Mouse (Mus musculus) adrenal gland, postnatal 25 days (tissue): Measurements from ENCODE around the gene Nav2. TPM values are rescaled to one million over a fixed set of nuclear protein-coding genes. Genes with fewer than 3 reads are reported as not detected.

Source experiments
- DNase-seq: peaks from one replicate; pipeline ENCODE4 v3.0.0; 2021; ENCODE audit warnings: mixed read lengths
- total RNA-seq: library from RNA; stranded (reverse); gene quantifications from 2 replicates; pipeline ENCODE4 v1.2.3, GENCODE M21; 2021

The Nav2 gene
- total RNA-seq, 1 experiment from 2014 or later: 11.6 TPM

DNA sequence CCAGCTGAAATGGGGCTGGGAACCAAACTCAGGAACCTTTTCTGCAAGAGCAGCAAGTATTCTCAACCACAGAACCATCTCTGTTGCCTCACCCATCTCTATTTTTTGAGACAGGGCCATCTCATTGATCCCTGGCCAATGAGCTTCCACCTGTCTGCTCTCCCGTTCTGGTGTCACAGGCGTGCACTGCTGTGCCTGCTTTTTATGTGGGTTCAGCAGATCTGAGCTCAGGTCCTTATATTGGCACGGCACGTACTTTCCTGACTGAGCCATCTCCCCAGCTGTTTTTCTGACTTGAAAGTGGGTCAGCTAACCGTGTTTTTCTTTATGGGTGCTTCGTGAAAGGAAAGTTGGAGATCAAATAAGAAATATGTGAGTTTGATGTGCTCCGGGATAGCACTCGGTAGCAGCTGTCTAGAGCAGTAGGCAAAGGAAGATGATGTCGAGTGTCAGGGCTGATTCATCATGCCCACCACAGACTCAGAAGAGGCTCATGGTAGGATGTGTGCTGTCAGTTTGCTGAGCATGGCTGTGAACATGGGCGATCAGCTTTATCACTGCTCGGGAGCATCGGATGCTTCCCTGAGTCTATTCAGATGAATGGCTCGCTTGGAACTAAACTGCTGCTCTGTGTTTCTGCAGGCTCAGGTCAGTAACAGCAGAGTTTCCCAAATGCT lies 456.1 kb downstream of the Nav2 start:
- no peak for DNase-seq

DNA sequence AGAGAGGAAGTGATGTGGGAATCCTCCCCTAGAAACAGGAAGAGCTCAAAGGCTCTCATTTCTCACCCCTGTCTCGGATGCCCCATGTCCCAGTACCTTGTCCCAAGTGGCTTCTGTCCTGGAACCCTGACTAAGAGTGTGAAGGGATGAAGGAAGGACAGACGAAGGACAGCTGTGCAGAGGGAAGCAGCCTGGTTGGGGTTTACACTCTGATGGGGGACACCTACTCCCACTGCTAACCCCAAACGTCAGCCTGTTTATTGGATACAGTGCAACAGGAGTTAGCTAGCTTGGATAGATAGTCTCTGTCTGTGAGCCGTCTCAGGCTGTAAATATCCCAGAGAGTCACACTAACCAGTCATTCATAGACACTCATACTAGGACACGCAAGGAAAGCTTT lies 460.1 kb downstream of the Nav2 start:
- no peak for DNase-seq

DNA sequence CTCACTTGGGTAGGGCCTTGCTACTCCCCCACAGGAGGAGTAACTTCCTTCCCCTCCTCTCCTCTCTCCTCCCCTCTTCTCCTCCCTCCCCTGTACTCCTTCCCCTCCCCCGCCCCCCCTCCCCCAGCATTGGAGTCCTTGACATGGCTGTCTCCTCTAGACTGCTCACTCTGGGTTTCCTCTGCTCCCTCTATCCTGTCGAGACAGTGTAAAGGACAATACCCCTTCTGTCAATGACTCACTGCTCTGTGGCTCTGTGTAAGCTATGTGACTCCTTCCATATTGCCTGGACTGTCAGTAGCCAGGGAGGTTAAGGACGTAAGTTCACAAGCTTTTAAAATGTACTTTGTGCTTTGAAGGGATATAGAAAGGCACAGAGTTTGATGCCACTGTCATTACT lies 460.5 kb downstream of the Nav2 start:
- DNase-seq: no peak

DNA sequence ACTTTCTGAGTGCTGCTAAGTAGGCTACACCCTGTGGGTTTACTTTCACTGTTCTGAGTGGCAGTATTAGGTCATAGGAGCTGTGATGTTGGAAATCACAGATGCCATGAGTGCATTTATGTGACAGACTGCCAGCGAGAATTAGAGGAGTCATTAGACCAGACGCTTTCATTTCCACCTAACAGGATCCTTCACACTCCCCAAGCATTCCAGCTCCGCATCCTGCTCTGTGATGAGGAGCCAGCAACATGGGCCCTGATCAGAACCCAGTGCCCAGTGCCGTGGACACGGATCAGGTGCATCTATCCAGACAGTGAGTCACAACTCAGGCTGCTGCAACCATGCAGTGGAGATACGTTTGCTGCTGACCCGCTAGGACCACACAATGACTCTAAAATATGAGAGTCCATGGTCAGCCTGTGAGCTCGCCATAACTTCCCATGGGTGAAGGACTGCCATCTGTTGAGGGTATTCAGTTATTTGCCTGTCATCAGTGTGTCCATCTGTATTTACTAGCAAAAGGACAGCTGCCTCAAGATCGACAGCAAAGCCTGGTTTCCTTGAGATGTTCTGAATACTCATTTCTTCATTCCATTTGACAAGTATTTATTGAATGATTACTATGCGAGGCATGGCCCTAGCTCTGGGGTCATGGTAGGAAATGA lies 461.4 kb downstream of the Nav2 start:
- DNase-seq: no peak

DNA sequence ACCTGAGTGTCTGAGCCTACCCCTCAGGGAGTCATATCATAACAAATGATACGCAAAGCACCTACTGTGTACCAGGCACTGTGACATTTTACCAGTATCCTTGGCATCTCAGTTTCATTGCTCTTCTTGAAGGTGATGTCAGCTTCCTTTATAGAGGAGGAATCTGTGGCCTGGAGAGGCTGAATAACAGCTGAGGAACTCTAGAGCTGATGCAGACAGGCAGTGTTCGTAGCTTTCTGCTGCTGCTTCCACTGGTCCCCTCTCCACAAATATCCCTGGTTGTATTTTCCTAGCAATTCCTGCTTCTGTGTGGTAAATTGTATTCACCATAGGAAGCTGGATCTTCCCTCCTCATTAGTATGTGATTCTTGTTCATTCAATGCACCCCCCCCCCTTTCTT lies 462.8 kb downstream of the Nav2 start:
- DNase-seq: no peak

DNA sequence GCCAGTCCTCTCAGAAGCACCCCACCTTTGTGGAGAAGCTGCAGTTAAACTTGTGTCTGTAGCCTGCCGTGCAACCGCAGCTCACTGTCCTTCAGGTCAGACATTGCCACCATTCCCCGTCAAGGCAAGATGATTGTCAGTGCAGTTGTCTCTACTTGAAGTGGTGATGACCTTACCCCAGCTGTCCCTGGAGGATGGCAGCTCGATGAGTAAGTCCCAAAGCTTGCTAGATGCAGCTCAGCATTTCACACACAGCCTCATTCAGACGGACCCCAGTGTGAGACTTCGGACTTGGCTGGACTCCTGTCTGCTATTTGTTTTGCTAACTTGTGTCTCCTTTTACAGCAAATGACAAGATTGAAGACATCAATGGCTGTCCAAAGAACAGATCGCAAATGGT lies 463.5 kb downstream of the Nav2 start:
- no peak for DNase-seq

DNA sequence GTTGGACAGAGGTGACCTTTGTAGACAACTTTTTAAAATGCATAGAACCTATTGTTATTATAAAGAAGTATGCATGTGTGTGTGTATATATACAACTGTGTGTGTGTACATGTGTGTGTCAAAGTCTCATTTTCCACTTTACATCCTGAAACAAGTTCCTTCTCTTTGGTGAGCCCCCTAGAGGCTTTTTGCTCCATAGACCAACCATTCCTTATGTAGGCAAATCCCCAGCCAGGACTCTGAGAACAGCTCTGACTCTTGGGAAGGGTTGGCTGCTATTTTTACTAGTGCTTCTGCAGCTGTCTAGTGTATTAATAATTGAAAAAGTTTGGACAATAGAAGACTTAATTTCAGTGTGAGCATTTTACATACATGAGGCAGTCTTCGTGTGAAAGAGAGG lies 464.7 kb downstream of the Nav2 start:
- DNase-seq: no peak

DNA sequence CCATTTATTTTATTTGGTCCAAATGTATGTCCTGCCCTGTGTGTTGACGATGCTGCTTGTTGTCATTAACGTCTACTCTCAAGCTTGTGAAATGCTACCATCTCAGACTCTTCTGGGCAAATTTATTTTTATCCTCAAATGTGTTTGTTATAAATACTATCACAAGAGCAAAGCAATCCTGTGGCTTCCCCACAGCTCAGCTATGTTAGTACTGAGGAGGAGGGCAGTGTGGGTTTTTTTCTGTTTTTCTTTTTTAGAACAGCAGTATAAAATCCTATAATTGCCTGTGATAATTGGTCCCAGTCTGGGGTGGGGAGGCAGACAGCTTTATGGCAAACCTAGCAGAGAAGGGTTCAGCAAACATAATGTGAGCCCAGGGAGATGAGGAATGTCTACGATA lies 465.1 kb downstream of the Nav2 start:
- DNase-seq: no peak

DNA sequence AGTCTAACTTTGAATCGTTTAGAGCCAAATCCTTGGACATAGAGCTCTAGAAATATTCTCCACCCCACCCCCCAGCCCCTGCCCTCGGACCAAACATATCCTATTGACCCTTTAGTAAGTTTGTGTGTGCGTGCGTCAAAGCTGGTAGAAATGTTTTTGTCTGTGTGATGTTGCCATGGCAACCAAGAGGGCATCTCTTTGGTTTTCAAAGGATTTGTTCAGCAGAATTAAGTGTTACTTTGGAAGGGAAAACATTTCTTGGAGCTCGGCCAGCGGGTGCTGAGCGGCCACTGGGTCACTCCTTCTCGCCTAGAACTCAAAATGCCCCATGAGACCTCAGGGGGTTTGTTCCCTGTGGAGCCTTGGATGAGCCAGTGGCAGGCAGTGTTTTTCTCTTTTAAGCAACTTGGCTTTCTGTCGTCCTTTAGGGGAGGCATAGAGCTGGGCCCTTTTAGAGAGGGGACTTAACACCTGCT lies 467.0 kb downstream of the Nav2 start:
- DNase-seq: peak; percentile 26

DNA sequence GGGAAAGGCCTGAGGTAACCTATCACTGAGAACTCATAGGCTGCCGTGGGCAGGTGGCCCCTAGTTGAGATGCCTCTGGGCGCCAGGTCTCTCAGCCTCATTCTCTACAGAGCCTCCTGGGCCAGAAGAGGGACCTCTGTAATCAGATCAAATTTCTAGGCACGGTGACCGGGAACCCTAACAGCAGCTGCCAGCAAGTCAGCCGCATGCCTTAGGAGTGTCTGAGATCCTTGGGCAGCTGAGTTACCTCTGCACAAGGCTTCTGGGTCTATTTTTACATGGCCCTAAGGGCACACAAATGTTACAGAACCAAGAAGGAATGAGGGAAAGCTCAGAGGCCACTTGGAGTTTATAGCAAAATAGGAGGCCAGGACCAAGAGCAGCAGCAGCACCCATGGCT lies 470.1 kb downstream of the Nav2 start:
- DNase-seq: no peak

DNA sequence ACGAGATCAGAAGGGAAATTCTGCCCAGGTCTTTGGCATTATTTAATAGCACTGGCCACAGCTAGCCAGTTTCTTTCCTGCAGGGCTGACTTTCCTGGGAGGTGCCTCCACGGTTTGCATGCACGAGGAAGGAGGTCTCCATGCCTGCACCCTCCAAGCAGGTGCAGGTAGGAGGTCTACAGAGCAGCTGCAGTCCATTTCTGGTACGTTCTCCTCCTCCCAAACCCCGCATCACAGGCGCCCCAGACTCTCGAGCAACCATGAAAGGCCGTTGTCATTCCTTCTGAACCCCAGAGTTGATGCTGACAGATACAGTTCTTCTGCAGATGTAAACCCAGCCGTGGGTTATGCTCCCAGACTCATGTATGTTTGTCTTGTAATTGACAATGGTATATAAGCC lies 472.4 kb downstream of the Nav2 start:
- no peak for DNase-seq

DNA sequence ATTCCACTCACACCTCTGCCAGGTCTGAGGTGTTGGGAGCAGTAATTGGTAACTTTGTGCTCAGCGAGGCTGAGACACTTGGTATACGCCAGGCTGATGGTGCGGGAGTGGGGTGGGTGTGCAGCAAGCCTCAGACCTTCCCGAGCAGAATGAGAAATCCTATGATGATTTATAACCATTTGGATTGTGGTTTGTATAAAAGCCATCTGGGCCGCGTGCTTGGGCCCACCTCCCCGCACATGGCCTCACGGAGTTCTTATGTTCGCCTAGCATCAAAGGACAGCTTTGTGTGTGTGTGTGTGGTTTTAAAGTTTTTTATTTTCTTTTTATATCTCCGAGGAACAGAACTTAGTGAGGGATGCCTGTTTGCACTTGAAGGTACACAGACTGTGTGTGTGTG lies 474.4 kb downstream of the Nav2 start:
- no peak for DNase-seq

DNA sequence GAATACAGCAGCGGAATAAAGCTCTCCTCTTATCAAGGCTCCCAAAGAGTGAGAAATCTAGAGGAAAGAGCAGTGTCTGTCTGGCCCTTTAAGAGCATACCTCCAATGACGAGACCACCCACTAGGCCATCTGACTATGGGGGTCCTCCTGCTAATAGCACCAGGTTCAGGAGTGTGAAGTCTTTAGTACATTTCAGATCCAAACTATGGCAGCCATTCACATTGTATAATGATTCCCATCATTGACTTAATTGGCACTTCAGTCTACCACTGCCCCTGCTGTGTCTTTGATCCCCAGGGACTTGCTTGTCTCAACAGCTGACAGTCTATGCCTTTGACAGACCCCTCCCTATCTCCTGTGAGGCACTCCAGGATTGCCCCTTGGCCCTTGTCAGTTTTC lies 479.6 kb downstream of the Nav2 start:
- DNase-seq: no peak

DNA sequence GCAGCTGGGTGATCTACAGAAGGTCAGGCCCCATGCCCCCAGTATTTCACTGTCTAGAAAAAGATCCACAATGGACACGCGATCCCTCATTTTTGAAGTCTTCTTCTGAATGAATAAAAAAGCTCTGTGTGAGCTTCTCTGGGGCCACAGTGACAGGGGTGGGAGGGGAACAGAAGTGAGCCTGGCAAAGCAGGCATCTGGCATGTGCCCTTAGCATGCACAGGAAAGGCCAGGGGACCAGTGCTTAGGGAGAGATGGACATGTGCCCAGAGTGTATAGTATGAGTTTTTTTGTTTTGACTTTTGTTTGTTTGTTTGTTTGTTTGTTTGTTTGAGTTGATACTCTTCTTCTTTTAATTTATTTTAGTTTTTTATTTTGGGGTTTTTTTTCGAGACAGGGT lies 481.8 kb downstream of the Nav2 start:
- DNase-seq: no peak

DNA sequence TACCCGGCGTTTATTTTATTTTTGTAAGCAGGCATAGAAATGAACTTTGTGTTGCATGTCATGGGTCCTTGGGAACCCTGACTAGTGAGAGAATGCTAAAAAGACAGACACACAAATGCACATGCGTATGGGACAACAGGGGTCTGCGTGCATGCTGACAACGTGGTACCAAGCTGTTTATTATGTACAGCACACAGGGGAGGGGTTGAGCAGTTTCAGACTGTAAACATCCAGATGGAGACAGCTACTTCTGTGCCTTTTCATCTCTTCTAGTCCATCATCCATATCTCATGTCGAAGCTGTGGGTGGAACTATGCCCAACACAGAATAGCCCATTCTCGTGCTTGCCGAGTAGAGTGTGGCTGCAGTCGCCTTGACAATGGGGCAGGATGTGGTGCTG lies 482.3 kb downstream of the Nav2 start:
- DNase-seq: no peak

DNA sequence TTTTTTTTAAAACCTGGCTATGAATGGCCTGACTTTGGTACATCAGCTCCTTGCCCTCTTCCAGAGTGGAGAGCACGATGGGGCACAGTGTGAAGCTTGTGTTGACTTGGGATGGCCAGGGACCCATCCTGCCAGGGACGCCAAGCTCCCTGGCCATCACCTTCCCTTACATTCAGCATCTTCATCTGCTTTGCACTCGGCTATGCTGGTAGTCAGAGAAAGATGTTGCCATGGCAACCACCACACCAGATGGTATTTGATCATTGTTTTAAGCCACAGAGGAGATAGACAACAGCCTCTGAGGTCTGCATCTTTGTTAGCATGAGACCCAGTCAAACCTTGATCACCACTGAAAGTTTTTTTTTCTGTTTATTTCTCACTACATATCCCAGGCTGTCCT lies 483.7 kb downstream of the Nav2 start:
- no peak for DNase-seq

DNA sequence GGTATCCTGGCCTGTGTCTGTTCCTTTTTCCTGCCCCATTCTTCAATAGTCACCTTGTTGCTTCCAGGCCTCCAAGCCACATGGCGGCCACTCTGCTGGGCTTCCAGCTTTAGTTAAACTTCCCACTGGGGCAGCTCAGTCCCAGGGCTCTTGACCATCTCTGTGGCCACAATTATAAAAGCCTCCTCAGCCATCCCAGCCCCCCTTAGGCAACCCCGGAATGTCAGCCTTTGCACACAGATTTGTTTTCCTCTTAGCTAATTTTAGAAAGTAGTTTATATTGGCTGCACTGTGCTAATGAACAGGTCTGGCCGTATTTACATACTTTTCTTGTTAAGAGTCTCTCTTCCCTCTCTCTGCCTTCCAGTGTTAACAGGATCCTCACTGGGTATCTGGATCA lies 484.3 kb downstream of the Nav2 start:
- DNase-seq: no peak

DNA sequence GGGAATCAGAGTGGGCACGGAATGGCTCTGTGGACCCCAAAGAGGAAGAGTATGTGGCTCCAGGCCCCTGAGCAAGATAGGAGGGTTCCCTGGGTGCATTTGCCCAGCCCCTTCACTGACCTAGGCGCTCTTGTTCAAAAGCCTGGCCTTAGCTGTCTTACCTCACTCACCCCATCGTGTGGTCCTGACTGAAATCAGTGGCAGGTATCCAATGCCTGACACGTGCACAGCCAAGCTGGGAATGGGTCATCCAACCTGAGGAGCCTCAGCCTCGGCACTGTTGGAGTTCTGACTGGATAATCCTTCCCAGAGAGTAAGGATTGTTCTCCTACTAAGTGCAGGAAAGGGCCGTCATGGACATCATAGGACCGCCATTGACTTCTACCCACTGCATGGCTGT lies 485.3 kb downstream of the Nav2 start:
- DNase-seq: no peak

DNA sequence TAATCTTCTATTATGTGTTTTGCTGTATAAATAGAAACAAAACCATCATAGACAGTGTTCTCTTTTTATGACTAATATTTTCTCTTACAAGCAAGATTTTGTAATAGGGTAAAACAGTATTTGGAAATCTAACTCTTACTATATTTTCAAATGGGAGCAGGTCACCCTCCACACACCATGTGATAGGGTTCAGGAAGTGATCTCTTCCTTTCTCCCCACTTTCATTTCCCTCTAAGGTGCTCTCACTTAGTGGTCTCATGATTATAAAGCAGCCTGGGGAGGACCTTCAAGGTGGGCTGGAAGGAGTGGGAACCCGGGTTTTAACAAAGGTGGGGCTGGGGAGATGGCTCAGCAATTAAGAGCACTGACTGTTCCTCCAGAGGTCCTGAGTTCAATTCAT lies 487.7 kb downstream of the Nav2 start:
- no peak for DNase-seq

DNA sequence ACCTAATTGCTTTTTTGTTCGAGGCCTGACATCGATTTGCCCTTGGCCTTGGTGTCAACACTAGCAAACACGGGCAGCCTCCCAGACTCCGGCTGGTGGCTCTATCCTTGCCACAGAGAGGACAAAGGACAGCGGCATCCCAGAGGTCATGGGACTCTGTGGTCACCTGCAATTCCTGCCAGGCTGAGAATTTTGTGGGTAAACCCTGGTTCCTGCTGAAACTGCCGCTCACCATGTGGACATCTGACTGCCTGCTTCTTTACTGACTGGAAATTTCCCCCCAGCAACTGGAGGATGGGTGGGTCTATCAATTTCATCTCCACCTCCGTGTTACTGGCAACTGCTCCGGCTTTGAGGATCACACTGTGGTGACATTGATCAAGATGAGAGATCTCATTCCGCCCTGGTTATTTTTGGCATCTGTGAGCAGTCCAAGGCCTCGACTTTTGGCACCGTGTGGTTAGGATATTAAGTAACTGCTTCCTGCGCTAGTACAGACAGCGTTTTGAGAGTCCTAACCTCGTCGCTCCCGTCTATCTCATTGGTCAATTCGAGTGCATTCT lies 489.0 kb downstream of the Nav2 start:
- DNase-seq: peak; percentile 57

DNA sequence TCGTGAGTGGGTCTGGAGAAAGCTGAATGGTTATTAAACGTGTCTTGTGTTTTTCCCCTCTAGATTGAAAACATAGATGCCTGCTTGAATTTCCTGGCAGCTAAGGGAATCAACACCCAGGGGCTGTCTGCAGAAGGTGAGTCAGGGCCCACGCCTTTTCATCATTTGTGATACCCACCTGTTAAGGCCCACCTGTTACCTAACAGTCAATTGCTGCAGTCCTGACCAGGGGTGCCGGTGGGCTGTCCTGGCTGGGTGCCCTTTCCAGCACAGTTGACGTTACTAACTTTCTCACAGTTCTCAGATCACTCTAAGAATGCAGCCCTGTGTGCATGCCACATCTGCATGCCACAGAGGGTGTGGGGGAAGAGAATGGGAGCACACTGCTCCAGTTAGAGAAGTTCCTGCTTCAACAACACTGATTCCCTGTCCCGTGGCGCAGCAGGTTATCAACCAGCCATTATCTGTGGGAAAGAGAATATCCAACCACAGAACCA lies 489.6 kb downstream of the Nav2 start:
- no peak for DNase-seq

DNA sequence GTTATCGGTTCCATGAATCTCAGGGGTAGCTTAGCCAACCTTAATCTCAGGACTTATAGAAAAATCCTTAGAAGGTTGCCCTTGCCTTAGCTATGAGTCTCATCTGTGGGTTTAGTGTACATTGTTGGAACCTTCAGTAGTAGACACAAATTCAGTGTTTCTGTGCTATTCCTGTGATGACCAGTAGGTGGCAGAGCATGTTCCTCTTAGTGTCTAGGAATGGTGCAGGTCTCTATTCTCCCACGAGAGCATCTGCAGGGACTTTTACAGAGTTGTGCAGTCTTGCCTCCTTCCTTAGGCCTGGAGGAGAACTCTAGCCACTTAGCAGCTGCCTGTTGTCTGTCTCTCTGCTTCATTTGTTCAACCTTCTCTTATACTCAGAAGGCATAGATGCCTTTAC lies 490.8 kb downstream of the Nav2 start:
- no peak for DNase-seq

DNA sequence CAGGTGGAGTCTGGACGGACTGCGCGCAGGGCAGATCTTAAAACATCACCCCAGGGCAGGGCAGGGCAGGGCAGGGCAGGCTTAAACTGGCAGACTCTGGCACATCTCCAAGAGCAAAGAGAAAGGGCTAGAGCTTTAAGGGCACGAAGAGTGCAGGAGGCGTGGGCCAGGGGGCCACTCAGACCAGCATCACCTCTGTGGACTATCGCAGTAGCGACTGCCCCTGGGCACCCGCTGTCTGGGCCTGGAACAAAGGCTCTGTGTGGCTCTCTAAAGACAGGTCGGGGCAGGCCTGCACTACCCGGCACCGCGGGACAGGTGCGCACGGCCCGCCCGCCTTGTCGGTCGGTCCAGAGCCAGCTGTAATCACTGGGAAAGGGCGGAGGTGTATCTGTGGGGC lies 491.9 kb downstream of the Nav2 start:
- DNase-seq: no peak

DNA sequence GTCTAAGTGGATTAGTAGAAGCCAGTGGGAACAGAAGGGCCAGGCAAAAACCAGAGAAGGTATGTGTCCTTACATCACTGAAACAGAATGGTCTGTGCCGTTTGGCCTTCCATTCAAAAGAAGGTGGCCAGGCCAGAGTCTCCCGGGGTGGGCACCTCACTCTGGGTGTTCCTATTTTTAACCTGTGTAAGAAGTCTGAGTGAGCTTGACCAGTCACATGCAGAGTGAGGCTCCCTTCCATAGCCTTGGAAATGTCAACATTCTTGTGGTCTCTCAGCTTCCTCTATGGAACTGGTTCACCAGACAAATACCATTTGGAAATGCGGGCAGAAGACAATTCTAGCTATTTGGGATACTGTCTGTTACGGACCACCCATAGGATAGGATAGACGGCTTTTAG lies 494.0 kb downstream of the Nav2 start:
- no peak for DNase-seq
